Mouse (Mus musculus): Measurements from ENCODE around the gene Pdgfb. TPM values are rescaled to one million over a fixed set of nuclear protein-coding genes. Genes with fewer than 3 reads are reported as not detected.
A peak's percentile ranks its signal among the peaks of the same experiment; 100 is the strongest.

Gene Pdgfb
- total RNA-seq, 1 experiment from 2014 or later, result 0.84 TPM

DNA sequence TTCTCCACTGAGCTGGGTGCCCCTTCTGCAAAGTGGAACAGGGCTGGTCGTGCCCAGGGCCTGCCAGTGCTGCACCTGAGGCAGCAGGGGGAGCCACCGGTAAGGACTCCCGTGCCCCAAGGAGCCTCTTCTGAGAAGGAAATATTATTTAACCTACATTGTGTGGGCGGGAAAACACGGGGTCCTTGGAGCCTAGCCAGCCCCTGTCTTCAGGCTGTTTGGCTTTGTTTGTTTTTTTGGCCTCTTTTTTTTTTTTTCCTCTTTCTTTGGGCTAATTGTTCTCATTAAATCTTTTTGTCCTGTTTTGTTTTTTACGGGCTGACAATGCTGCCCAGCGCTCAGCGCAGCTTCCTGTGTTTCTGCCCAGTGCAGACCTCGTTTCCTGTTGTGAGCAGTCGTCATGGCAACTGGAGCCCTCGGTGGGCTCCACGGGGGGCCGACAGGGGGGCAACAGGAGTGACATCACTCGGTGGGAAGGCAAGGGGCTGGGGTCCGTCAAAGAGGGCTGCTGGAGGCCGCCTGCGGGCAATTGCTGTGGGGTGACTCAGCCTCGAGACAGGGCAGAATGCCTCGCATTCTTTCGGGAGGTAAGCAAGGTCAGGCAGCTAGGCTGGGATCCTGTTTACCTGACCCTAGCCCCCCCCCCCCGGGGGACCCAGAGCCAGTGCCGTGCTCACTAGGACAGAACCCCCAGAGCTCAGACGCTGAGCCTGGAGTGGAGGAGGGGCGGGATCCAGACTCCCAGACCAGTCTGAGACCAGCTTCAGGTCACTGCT, 64.3 kb downstream of the Pdgfb start:
- peak; percentile 53 to 68 for ATAC-seq (replicated peaks in 1 of 2; ENCODE audit: insufficient read depth in 1 of 2, low FRiP score in 2 of 2, low TSS enrichment in 1 of 2, low read depth in 1 of 2, poor library complexity in 2 of 2, severe bottlenecking in 2 of 2)

DNA sequence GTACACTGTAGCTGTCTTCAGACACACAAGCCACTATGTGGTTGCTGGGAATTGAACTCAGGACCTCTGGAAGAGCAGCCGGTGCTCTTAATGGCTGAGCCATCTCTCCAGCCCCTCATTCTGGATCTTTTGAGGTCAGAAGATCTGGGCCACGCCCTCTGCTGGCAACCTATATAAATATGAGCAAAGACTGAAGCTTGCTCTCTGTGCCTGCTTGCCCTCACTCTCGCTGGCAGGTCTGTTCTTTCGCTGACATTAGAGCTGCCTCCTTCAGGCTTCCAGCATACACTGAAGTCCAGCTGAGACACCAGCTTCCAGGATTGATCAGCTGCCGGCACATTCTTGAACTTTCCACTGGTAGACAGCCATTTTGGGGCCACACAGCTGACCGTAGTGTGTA, 67.1 kb downstream of the Pdgfb start:
- no peak for ATAC-seq (replicated peaks in 1 of 2; ENCODE audit: insufficient read depth in 1 of 2, low FRiP score in 2 of 2, low TSS enrichment in 1 of 2, low read depth in 1 of 2, poor library complexity in 2 of 2, severe bottlenecking in 2 of 2)

GRCm38 (mm10) chr15:79946790-79947189, 68.0 kb downstream of the Pdgfb start:
- ATAC-seq (replicated peaks in 1 of 2; ENCODE audit: insufficient read depth in 1 of 2, low FRiP score in 2 of 2, low TSS enrichment in 1 of 2, low read depth in 1 of 2, poor library complexity in 2 of 2, severe bottlenecking in 2 of 2), result no peak

DNA sequence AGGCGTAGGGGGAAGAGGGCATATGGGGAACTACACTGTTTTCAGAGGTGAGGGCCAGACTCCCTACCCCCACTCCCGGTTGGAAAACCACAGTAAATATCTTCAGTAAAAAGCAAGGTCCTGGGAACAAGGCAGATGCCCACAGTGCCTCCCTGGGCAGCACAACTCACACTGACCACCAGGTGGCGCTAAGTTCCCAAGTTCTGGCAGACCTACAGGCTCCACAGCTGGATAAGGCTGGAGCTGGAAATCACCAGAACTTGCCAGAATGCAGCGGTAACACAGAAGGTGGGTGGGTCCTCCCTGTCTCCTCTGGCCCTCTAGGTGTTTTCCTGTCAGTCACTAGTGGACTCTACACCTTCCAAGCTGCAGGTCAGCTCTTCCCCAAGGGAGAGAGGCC, 68.8 kb downstream of the Pdgfb start:
- ATAC-seq (replicated peaks in 1 of 2; ENCODE audit: insufficient read depth in 1 of 2, low FRiP score in 2 of 2, low TSS enrichment in 1 of 2, low read depth in 1 of 2, poor library complexity in 2 of 2, severe bottlenecking in 2 of 2), result peak; percentile 75 to 80; a peak in 3 of 4 replicates

Other genes starting within 250 kb of the Pdgfb start
- gene Dnal4, start 237.1 kb downstream of the Pdgfb start, total RNA-seq (2017), result 8.3 and 18.0 TPM in 2 replicates
- 0.30 and 1.7 TPM in 2 replicates for gene Nptxr, start 210.2 kb downstream of the Pdgfb start, total RNA-seq (2017)
- gene Npcd, start 180.7 kb downstream of the Pdgfb start, total RNA-seq (2017), result not detected in 2 replicates
- gene Cbx6, start 180.3 kb downstream of the Pdgfb start, total RNA-seq (2017), result 34.1 and 34.2 TPM in 2 replicates
- gene Apobec3, start 123.3 kb downstream of the Pdgfb start, total RNA-seq (2017), result 189 and 226 TPM in 2 replicates
- 12.6 TPM in 2 replicates for gene Cbx7, start 43.9 kb downstream of the Pdgfb start, total RNA-seq (2017)
- 0.89 and 5.7 TPM in 2 replicates for gene Syngr1, start 76.4 kb upstream of the Pdgfb start, total RNA-seq (2017)
- 3,283 and 3,286 TPM in 2 replicates for gene Rpl3, start 76.9 kb upstream of the Pdgfb start, total RNA-seq (2017)
- gene Tab1, start 118.2 kb upstream of the Pdgfb start, total RNA-seq (2017), result 17.1 TPM in 2 replicates
- not detected in 2 replicates for gene Mgat3, start 158.7 kb upstream of the Pdgfb start, total RNA-seq (2017)
- gene Mief1, start 219.0 kb upstream of the Pdgfb start, total RNA-seq (2017), result 25.9 and 28.0 TPM in 2 replicates
- not detected in 2 replicates for gene AC140267.1, start 220.9 kb upstream of the Pdgfb start, total RNA-seq (2017)
- 332 and 415 TPM in 2 replicates for gene Atf4, start 240.2 kb upstream of the Pdgfb start, total RNA-seq (2017)
- gene Rps19bp1, start 249.3 kb upstream of the Pdgfb start, total RNA-seq (2017), result 22.0 and 48.2 TPM in 2 replicates

Measured in hematopoietic stem cell, adult 5-6 weeks (primary cell).